Mouse (Mus musculus) adrenal gland, postnatal 4 days (tissue): Measurements from ENCODE around the gene Gna14. TPM values are rescaled to one million over a fixed set of nuclear protein-coding genes. Genes with fewer than 3 reads are reported as not detected.
A peak's percentile ranks its signal among the peaks of the same experiment; 100 is the strongest.

Source experiments
- DNase-seq, 2 experiments: peaks; one replicate each; pipeline ENCODE4 v3.0.0; 2021 to 2022; ENCODE audit warnings: low spot score in 2 of 2, mixed read lengths in 2 of 2
- long read RNA-seq, 2 experiments: library from polyadenylated mRNA; stranded (forward); transcript quantifications; one replicate each; pipeline ENCODE4 v2.0.0; 2021
- total RNA-seq, 2 experiments: library from RNA; stranded (reverse); gene quantifications; 2 replicates each; pipeline ENCODE4 v1.2.3; 2021

Gene Gna14
- total RNA-seq = 10 to 100 TPM; 21.8 to 24.8 TPM
- long read RNA-seq, experiment 1, transcript Gna14-201 (7 exons, 3,290 nt) = major isoform, 16 of 18 reads
- long read RNA-seq, experiment 1, partial matches to known transcripts = 1 of 18 reads
- long read RNA-seq, experiment 1, other reads (novel, unspliced or antisense) = 1 of 18 reads
- long read RNA-seq, experiment 2, transcript Gna14-201 (7 exons, 3,290 nt) = major isoform, 32 of 35 reads
- long read RNA-seq, experiment 2, partial matches to known transcripts = 3 of 35 reads
- long read RNA-seq, experiment 2, other reads (novel, unspliced or antisense) = 0 of 35 reads

DNA sequence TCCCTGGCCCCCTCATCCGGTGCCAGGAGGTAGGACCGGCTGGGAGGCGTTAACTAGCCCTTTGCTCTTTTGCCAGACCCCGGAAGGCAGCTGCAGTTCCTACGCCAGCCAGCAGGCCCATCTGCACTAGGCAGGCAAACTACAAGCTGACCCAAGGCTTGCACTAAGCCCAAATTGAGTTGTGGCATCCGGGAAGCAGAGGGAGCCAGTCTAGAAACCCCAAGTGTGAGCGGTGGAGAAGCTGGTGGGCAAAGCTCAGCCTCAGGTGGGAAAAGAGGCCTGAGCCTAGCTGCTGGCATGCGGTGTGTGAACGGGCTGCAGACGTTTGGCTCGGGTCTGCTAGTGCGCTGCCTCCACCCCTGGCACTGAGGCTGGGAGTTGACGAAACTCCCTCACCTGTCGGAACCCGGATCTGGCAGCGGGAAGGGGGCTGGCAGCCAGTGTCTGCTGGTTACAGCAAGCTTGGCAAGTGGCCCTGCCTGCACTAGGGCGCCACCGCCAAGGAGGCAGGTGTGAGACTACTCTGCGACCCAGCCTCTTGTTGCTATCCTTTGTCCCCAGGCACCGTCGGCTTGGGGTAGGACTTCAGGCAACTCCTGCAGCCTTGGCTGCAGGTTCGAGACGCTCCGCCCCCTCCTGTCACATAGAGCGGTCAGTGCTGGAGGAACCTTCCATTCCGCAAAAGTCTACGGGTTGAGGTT is at the start of gene Gna14:
Gene Gna14, plus strand, starts transcription at position 232 of the 701 bp plus-strand sequence.
- peak; percentile 39 to 55 for DNase-seq

- no peak for DNase-seq
Observed at GRCm38 (mm10) chr19:16386514-16386913, 49.0 kb upstream of the Gna14 start.

- DNase-seq = no peak
Observed at GRCm38 (mm10) chr19:16390192-16390795, 45.3 kb upstream of the Gna14 start.

- no peak for DNase-seq
Observed at GRCm38 (mm10) chr19:16394381-16394780, 41.2 kb upstream of the Gna14 start.

DNA sequence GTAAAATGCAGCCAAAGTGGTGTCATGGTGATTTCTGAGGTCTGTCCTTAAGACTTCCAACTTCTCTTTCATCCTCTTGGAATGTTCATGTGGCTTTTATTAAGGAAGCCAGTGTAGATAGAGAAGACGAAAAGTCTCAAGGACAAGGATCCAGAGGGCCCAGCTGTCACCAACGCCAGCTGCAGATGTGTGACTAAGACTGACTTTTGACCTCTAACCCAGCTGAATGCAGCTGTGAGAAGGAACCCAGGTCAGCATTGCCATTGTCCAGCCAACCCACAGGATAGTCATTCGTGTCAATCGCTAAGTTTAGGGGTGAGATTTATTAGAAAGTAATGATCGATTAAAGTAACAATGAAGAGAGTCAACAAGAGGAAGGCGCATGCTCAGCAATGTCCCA is 32.5 kb upstream of the Gna14 start:
- no peak for DNase-seq

GRCm38 (mm10) chr19:16407727-16408126 is 27.8 kb upstream of the Gna14 start:
- no peak for DNase-seq

GRCm38 (mm10) chr19:16411302-16411701 is 24.3 kb upstream of the Gna14 start:
- no peak for DNase-seq

DNA sequence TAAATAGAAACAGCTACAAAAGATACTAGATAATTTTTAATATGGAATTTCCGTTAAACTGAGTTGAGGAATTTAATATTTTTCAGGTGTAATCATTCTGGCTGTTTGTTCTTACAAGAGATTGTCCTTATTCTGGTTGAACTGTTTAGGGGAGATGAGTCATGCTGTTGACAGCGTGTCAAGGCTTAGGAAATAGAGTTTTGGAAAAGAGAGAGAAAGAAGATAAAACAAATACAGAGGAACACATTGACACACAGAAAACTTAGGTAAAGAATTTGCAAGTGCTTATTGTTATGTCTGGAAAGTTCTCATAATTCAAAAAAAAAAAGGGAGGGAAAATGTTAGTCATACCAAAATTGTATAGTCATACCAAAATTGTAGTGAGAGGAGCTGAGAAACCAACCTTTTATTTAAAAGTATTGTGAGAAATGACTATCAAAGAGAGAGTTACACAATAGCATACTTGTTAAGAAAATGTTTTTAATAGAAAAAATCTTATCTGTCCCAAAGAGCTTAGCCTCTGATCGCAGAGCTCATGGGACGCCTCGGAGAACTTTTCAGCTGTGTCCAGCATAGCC is 17.4 kb upstream of the Gna14 start:
- no peak for DNase-seq

- no peak for DNase-seq
Observed at GRCm38 (mm10) chr19:16425596-16425995, 10.0 kb upstream of the Gna14 start.

GRCm38 (mm10) chr19:16431368-16431767 is 4.2 kb upstream of the Gna14 start:
- DNase-seq = no peak

GRCm38 (mm10) chr19:16434879-16435278 is 683 bp upstream of the Gna14 start:
- no peak for DNase-seq

DNA sequence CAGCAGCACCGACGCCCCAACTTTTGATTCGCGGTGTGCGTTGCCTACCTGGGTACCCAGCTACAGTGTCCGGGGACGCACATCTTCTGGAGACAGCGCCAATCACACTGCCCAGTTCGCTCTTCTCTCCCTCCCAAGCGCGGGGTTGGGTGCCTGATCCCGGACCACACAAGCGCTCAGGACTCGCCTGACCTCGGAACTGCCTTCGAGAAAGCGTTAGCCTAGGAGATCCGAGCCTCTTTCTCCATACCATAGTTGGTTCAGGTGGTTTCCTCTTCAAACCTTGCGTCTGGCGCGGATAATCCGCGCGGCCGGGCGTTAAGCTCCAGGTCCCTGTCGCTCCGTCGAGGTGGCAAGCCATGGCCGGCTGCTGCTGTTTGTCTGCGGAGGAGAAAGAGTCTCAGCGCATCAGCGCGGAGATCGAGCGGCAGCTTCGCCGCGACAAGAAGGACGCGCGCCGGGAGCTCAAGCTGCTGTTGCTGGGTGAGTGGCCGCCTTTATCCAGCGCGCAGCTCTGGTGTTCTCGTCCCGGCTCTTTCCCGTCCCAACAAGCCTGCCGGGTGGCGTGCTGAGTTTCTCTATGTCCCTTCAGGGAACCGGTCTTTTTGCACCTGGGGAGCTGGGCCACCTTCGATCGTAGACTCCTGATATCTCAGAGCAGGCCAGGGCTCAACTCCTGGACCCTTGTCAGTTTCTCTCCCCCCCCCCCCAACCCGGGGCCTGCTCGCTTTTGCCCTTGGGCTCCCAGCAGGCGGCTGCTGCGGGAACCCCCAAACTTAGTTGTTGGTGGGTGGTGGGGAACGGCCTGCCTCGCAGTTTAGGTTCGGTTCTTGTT is 990 bp downstream of the Gna14 start:
- DNase-seq = peak in 1 of 2 experiments; percentile 8

DNA sequence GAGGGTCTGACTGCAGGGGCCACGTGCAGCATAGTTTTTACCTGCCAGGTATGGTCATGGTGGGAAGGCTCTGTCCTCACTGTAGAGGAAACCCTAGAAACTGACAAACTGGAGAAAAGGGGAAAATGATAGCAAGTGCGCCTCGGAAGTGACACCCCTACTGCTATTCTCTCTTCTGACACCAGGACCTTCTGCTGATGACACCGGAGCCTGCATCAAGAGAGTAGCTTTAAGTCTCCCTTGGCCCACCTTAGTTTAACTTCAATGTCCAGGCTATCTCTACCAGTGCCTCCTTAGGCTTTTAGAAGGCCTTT is 1.6 kb downstream of the Gna14 start:
- DNase-seq = no peak

- DNase-seq = no peak
Observed at GRCm38 (mm10) chr19:16437906-16438305, 2.3 kb downstream of the Gna14 start.

- peak in 1 of 2 experiments; percentile 16 for DNase-seq
Observed at GRCm38 (mm10) chr19:16439278-16439677, 3.7 kb downstream of the Gna14 start.

- DNase-seq = no peak
Observed at GRCm38 (mm10) chr19:16439834-16440233, 4.3 kb downstream of the Gna14 start.

DNA sequence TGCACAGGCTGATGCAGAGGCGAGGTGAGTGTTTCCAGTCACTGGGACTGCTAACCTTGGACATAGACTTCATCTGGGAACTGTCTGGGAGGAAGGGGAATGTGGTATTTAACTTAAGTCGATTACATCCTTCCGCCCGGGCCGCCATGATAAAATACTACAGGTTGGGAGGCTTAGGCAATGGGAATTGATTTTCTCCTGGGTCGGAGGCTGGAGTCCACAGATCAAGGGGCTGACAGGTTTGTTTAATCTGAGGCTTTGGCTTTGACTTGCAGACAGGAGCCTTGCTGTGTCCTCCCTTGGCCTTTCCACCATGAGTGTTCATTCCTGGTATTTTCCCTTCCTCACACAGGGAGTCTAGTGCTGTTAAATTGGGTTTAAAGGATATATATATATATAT is 5.8 kb downstream of the Gna14 start:
- DNase-seq = no peak

DNA sequence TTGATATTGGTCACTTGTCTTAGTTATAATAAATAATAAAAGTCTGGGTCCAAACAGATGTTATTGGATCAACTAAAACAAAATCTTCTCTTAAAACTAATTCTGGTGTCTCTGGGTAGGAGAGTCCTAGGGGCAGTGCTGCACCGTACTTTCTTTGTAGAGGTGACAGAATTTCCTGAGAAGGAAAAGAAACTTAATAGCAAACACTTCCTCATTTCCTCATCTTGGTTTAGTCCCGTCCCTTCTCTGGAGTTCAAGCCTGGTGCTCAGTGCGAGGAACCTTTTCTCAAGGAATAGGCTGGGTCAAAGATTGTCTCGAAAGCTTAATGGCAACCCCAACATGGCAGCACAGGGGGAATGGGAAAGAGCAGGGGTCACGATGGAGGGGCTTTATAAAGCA is 7.8 kb downstream of the Gna14 start:
- DNase-seq = no peak

DNA sequence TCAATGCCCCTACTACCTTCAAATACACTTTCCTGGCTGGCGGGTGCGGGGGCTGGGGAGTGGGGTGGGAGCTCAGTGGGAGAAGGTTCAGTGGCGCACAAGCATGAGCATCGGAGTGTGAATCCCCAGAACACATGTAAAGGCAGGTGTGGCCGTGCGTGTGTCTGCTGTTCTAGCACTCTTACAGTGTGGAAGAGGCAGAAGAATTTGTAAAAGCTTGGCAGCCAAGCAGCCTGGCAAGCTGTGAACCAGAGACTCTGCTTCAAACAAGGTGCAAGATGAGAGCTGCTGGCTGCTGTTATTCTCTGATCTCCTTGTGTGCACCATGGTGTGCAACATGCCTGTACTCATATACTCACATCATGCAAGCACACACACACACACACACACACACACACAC is 11.1 kb downstream of the Gna14 start:
- DNase-seq = no peak

GRCm38 (mm10) chr19:16447832-16448621 is 12.5 kb downstream of the Gna14 start:
- DNase-seq = peak; percentile 18 to 31
